19 mouse cellular contexts compared by ENCODE assay signal in genomic region chr14:122484458-122484843, GRCm38 (mm10). TPM values are rescaled to one million over a fixed set of nuclear protein-coding genes. Genes with fewer than 3 reads are reported as not detected.
DNase-seq lines count a peak whose midpoint lies in the region; ATAC-seq and TF ChIP-seq lines count a peak whose summit lies in the region.
"Had no signal": no experiment of that assay in that cellular context is flagged by ENCODE, and none has a peak within 500 bp of the region (broad histone marks: within the 10 kb centered on the region; RNA-seq: fewer than 3 reads in every experiment).

No protein-coding gene starts in this region.

- H3K4me1 ChIP-seq in heart, embryonic 10.5 days: no peaks in the 10 kb centered on the region
- peaks cover 18% of the 10 kb centered on the region; the same call in 1 of the 2 replicates for H3K4me1 ChIP-seq in forebrain, embryonic 15.5 days
- peaks cover 80% of the 10 kb centered on the region for H3K4me1 ChIP-seq in limb, embryonic 10.5 days
- H3K4me1 ChIP-seq in midbrain, embryonic 16.5 days (ENCODE audit: control insufficient read depth, insufficient read depth, low read length): peaks cover 2% of the 10 kb centered on the region; the same call in 1 of the 2 replicates
- no peaks in the 10 kb centered on the region for H3K4me1 ChIP-seq in lung, postnatal 0 days (ENCODE audit: insufficient read depth, low read depth, low read length)

- intact Hi-C loops in heart, postnatal 25 days (cut with DNase I): no loop called here

- peaks cover 100% of the 10 kb centered on the region for H3K27me3 ChIP-seq in heart, embryonic 10.5 days (ENCODE audit: insufficient read depth, poor library complexity, severe bottlenecking)
- H3K27me3 ChIP-seq in forebrain, embryonic 15.5 days: peaks cover 67% of the 10 kb centered on the region
- H3K27me3 ChIP-seq in limb, embryonic 10.5 days (ENCODE audit: low read depth, poor library complexity, severe bottlenecking): peaks cover 78% of the 10 kb centered on the region
- peaks cover 44% of the 10 kb centered on the region for H3K27me3 ChIP-seq in midbrain, embryonic 16.5 days (ENCODE audit: control insufficient read depth, insufficient read depth, low read depth, low read length)
- H3K27me3 ChIP-seq in lung, postnatal 0 days (replicated peaks; ENCODE audit: insufficient read depth, low read length): peaks cover 73% of the 10 kb centered on the region

- no peak overlapping the region for H3K27ac ChIP-seq in heart, embryonic 10.5 days
- H3K27ac ChIP-seq in forebrain, embryonic 15.5 days (replicated peaks): peak overlapping the region; percentile 60; the same call in 1 of the 2 replicates
- H3K27ac ChIP-seq in limb, embryonic 10.5 days: peak overlapping the region; percentile 80
- peak overlapping the region; percentile 66 for H3K27ac ChIP-seq in midbrain, embryonic 16.5 days (ENCODE audit: low read length)
- no peak overlapping the region for H3K27ac ChIP-seq in lung, postnatal 0 days (ENCODE audit: low read length)

- TF ChIP-seq CTCF in lung, postnatal 0 days (IDR thresholded peaks at IDR 0.05): no peak

- H3K36me3 ChIP-seq in heart, embryonic 10.5 days: no peaks in the 10 kb centered on the region
- no peaks in the 10 kb centered on the region for H3K36me3 ChIP-seq in forebrain, embryonic 15.5 days
- no peaks in the 10 kb centered on the region for H3K36me3 ChIP-seq in limb, embryonic 10.5 days
- H3K36me3 ChIP-seq in midbrain, embryonic 16.5 days (ENCODE audit: control insufficient read depth, insufficient read depth, low read length): no peaks in the 10 kb centered on the region
- no peaks in the 10 kb centered on the region for H3K36me3 ChIP-seq in lung, postnatal 0 days (ENCODE audit: insufficient read depth, low read length)

- WGBS in heart, embryonic 10.5 days: 8% methylated on average over 4 of the region's 4 CpGs
- WGBS in forebrain, embryonic 15.5 days: 30% methylated on average over 4 of the region's 4 CpGs
- WGBS in limb, embryonic 10.5 days: 2% methylated on average over 4 of the region's 4 CpGs
- 12% methylated on average over 4 of the region's 4 CpGs for whole genome bisulfite sequencing in midbrain, embryonic 16.5 days
- WGBS in lung, postnatal 0 days: 11% methylated on average over 3 of the region's 4 CpGs

- H3K4me2 ChIP-seq in forebrain, embryonic 15.5 days (replicated peaks): peak overlapping the region; percentile 19
- peak overlapping the region; percentile 56 for H3K4me2 ChIP-seq in midbrain, embryonic 16.5 days (ENCODE audit: low read length)
- no peak overlapping the region for H3K4me2 ChIP-seq in lung, postnatal 0 days (replicated peaks; ENCODE audit: low read depth, low read length)

- no peak overlapping the region for H3K4me3 ChIP-seq in heart, embryonic 10.5 days
- H3K4me3 ChIP-seq in forebrain, embryonic 15.5 days: no peak overlapping the region
- H3K4me3 ChIP-seq in limb, embryonic 10.5 days: peak overlapping the region; percentile 39
- H3K4me3 ChIP-seq in midbrain, embryonic 16.5 days (ENCODE audit: low read depth, low read length): peak overlapping the region; percentile 18; the same call in 1 of the 2 replicates
- no peak overlapping the region for H3K4me3 ChIP-seq in lung, postnatal 0 days (ENCODE audit: low read depth, low read length)
- H3K4me3 ChIP-seq: megakaryocyte, embryonic 14.5 days had no signal

- peak; percentile 63 for DNase-seq in heart, embryonic 10.5 days (ENCODE audit: low spot score)
- no peak for DNase-seq in heart, postnatal 25 days (ENCODE audit: low spot score)
- DNase-seq in limb, embryonic 10.5 days (ENCODE audit: low spot score): no peak
- DNase-seq in lung, postnatal 0 days (ENCODE audit: low spot score): no peak
- DNase-seq in right cerebral cortex, adult 2 months (ENCODE audit: low spot score in 2 of 2): no peak
- DNase-seq in thymus, adult 18-20 months: no peak
- DNase-seq: B cell, adult 2 months; heart, postnatal 10 days; kidney, adult 18-20 months; lung, adult 2 months; right cerebral cortex, postnatal 25 days; thymus, postnatal 36 days had no signal

- no peak for TF ChIP-seq EP300 in lung, postnatal 0 days (IDR thresholded peaks at IDR 0.05)

- H3K9ac ChIP-seq in forebrain, embryonic 15.5 days (replicated peaks): no peak overlapping the region; the same call in 1 of the 2 replicates
- H3K9ac ChIP-seq in midbrain, embryonic 16.5 days (ENCODE audit: low read depth, low read length): peak overlapping the region; percentile 26; the same call in 1 of the 2 replicates
- H3K9ac ChIP-seq in lung, postnatal 0 days (replicated peaks; ENCODE audit: low read depth): no peak overlapping the region

- H3K9me3 ChIP-seq in heart, embryonic 10.5 days: no peaks in the 10 kb centered on the region
- H3K9me3 ChIP-seq in forebrain, embryonic 15.5 days: no peaks in the 10 kb centered on the region
- no peaks in the 10 kb centered on the region for H3K9me3 ChIP-seq in limb, embryonic 10.5 days (replicated peaks)
- no peaks in the 10 kb centered on the region for H3K9me3 ChIP-seq in midbrain, embryonic 16.5 days (replicated peaks; ENCODE audit: control insufficient read depth, low read length, poor library complexity, severe bottlenecking)
- no peaks in the 10 kb centered on the region for H3K9me3 ChIP-seq in lung, postnatal 0 days (ENCODE audit: low read length)

- 0 out of 2 replicates have a peak, but pooled peaks have one; percentile 1 for ATAC-seq in forebrain, embryonic 15.5 days (replicated peaks)
- no peak for ATAC-seq in midbrain, embryonic 16.5 days
- no peak for ATAC-seq in lung, postnatal 0 days

RNA-seq across cellular contexts. Expression of gene Gm10837, which starts 5.9 kb away (rescaled TPM):
- polyA plus RNA-seq in heart, embryonic 10.5 days (2016; fragmentation: Nextera tagmentation; extraction: Ambion mirVana): not detected in 2 replicates
- not detected for total RNA-seq in heart, postnatal 25 days (2021)
- polyA plus RNA-seq in forebrain, embryonic 15.5 days (2015; fragmentation: Nextera tagmentation; extraction: Ambion mirVana): 0.57 and 0.63 TPM in 2 replicates
- polyA plus RNA-seq in limb, embryonic 10.5 days (2016; fragmentation: Nextera tagmentation; extraction: Ambion mirVana): not detected in 2 replicates
- 0.19 and 0.93 TPM in 2 replicates for polyA plus RNA-seq in midbrain, embryonic 16.5 days (2015; fragmentation: Nextera tagmentation; extraction: Ambion mirVana)
- not detected in 2 replicates for polyA plus RNA-seq in lung, postnatal 0 days (2015; fragmentation: Nextera tagmentation; extraction: Ambion mirVana)
- total RNA-seq: ES-E14; granulocyte monocyte progenitor cell, adult 5-6 weeks; heart, postnatal 10 days; left cerebral cortex, postnatal 10 days had no signal
- polyA plus RNA-seq: lung, adult 2 months had no signal

RNA-seq across cellular contexts. Expression of gene Zic2, which starts 9.2 kb away (rescaled TPM):
- polyA plus RNA-seq in heart, embryonic 10.5 days (2016; fragmentation: Nextera tagmentation; extraction: Ambion mirVana): 0.11 TPM in 1 of 2 replicates, not detected in the other
- not detected for total RNA-seq in heart, postnatal 25 days (2021)
- 8.4 and 9.3 TPM in 2 replicates for polyA plus RNA-seq in forebrain, embryonic 15.5 days (2015; fragmentation: Nextera tagmentation; extraction: Ambion mirVana)
- 5.0 and 5.1 TPM in 2 replicates for polyA plus RNA-seq in limb, embryonic 10.5 days (2016; fragmentation: Nextera tagmentation; extraction: Ambion mirVana)
- 6.3 and 15.2 TPM in 2 replicates for polyA plus RNA-seq in midbrain, embryonic 16.5 days (2015; fragmentation: Nextera tagmentation; extraction: Ambion mirVana)
- polyA plus RNA-seq in lung, postnatal 0 days (2015; fragmentation: Nextera tagmentation; extraction: Ambion mirVana): 0.05 TPM in 1 of 2 replicates, not detected in the other
- total RNA-seq: granulocyte monocyte progenitor cell, adult 5-6 weeks; heart, postnatal 10 days had no signal
- polyA plus RNA-seq: lung, adult 2 months had no signal

RNA-seq across cellular contexts. Expression of gene Zic5, which starts 19.0 kb away (rescaled TPM):
- 0.04 and 0.30 TPM in 2 replicates for polyA plus RNA-seq in heart, embryonic 10.5 days (2016; fragmentation: Nextera tagmentation; extraction: Ambion mirVana)
- not detected for total RNA-seq in heart, postnatal 25 days (2021)
- 14.2 and 15.2 TPM in 2 replicates for polyA plus RNA-seq in forebrain, embryonic 15.5 days (2015; fragmentation: Nextera tagmentation; extraction: Ambion mirVana)
- 13.8 and 14.9 TPM in 2 replicates for polyA plus RNA-seq in limb, embryonic 10.5 days (2016; fragmentation: Nextera tagmentation; extraction: Ambion mirVana)
- polyA plus RNA-seq in midbrain, embryonic 16.5 days (2015; fragmentation: Nextera tagmentation; extraction: Ambion mirVana): 9.5 and 29.0 TPM in 2 replicates
- polyA plus RNA-seq in lung, postnatal 0 days (2015; fragmentation: Nextera tagmentation; extraction: Ambion mirVana): not detected in 2 replicates
- total RNA-seq: granulocyte monocyte progenitor cell, adult 5-6 weeks; heart, postnatal 10 days had no signal
- polyA plus RNA-seq: lung, adult 2 months had no signal

RNA-seq across cellular contexts. Expression of gene Gm5089, which starts 33.5 kb away (rescaled TPM):
- not detected in 2 replicates for polyA plus RNA-seq in heart, embryonic 10.5 days (2016; fragmentation: Nextera tagmentation; extraction: Ambion mirVana)
- total RNA-seq in heart, postnatal 25 days (2021): not detected
- 0.74 and 0.75 TPM in 2 replicates for polyA plus RNA-seq in forebrain, embryonic 15.5 days (2015; fragmentation: Nextera tagmentation; extraction: Ambion mirVana)
- 0.36 and 0.56 TPM in 2 replicates for polyA plus RNA-seq in limb, embryonic 10.5 days (2016; fragmentation: Nextera tagmentation; extraction: Ambion mirVana)
- polyA plus RNA-seq in midbrain, embryonic 16.5 days (2015; fragmentation: Nextera tagmentation; extraction: Ambion mirVana): 0.82 and 1.4 TPM in 2 replicates
- polyA plus RNA-seq in lung, postnatal 0 days (2015; fragmentation: Nextera tagmentation; extraction: Ambion mirVana): not detected in 2 replicates
- total RNA-seq: granulocyte monocyte progenitor cell, adult 5-6 weeks; heart, postnatal 10 days had no signal
- polyA plus RNA-seq: embryonic facial prominence, embryonic 14.5 days; lung, adult 2 months had no signal

RNA-seq across cellular contexts. Expression of gene Pcca, which starts 49.7 kb away (rescaled TPM):
- 27.6 and 32.1 TPM in 2 replicates for polyA plus RNA-seq in heart, embryonic 10.5 days (2016; fragmentation: Nextera tagmentation; extraction: Ambion mirVana)
- total RNA-seq in heart, postnatal 25 days (2021): 10 to 100 TPM; 78.0 to 90.8 TPM
- polyA plus RNA-seq in forebrain, embryonic 15.5 days (2015; fragmentation: Nextera tagmentation; extraction: Ambion mirVana): 21.9 and 25.2 TPM in 2 replicates
- polyA plus RNA-seq in limb, embryonic 10.5 days (2016; fragmentation: Nextera tagmentation; extraction: Ambion mirVana): 32.4 and 35.8 TPM in 2 replicates
- polyA plus RNA-seq in midbrain, embryonic 16.5 days (2015; fragmentation: Nextera tagmentation; extraction: Ambion mirVana): 25.9 and 38.5 TPM in 2 replicates
- polyA plus RNA-seq in lung, postnatal 0 days (2015; fragmentation: Nextera tagmentation; extraction: Ambion mirVana): 10.4 and 16.2 TPM in 2 replicates

Comparison
In these comparisons a context has a peak if more than half of its experiments do, and no peak if none do; other contexts are left out.
1. H3K27ac ChIP-seq: peak in forebrain, embryonic 15.5 days (single experiment), limb, embryonic 10.5 days (single experiment) and midbrain, embryonic 16.5 days (single experiment); none in heart, embryonic 10.5 days (single experiment) and lung, postnatal 0 days (single experiment).
2. H3K4me3 ChIP-seq: peak in limb, embryonic 10.5 days (single experiment) and midbrain, embryonic 16.5 days (single experiment); none in heart, embryonic 10.5 days (single experiment), forebrain, embryonic 15.5 days (single experiment) and lung, postnatal 0 days (single experiment).